In genomic region chr13:109506754-109507153, GRCm38 (mm10) we compare ENCODE assay signal across 24 mouse cellular contexts.
DNase-seq lines count a peak whose midpoint lies in the region; ATAC-seq and TF ChIP-seq lines count a peak whose summit lies in the region.
"Had no signal": no experiment of that assay in that cellular context is flagged by ENCODE, and none has a peak within 500 bp of the region (broad histone marks: within the 10 kb centered on the region; RNA-seq: fewer than 3 reads in every experiment).

No protein-coding gene starts in this region.

- H3K9me3 ChIP-seq in kidney, embryonic 16.5 days (ENCODE audit: low read length), result no peaks in the 10 kb centered on the region
- H3K9me3 ChIP-seq in lung, embryonic 14.5 days (ENCODE audit: low read depth, low read length), result no peaks in the 10 kb centered on the region
- H3K9me3 ChIP-seq in stomach, embryonic 16.5 days (replicated peaks; ENCODE audit: control insufficient read depth, low read length), result no peaks in the 10 kb centered on the region
- H3K9me3 ChIP-seq: embryonic facial prominence, embryonic 15.5 days; hindbrain, embryonic 12.5 days had no signal

- no peaks in the 10 kb centered on the region for H3K27me3 ChIP-seq in kidney, embryonic 16.5 days (ENCODE audit: insufficient read depth, low read length)
- no peaks in the 10 kb centered on the region for H3K27me3 ChIP-seq in lung, embryonic 14.5 days (ENCODE audit: insufficient read depth, low read length)
- H3K27me3 ChIP-seq in stomach, embryonic 16.5 days (ENCODE audit: control insufficient read depth, insufficient read depth, low read length), result no peaks in the 10 kb centered on the region
- H3K27me3 ChIP-seq: embryonic facial prominence, embryonic 15.5 days; hindbrain, embryonic 12.5 days had no signal

- DNase-seq in kidney, postnatal 10 days, result peak; percentile 24
- DNase-seq in lung, embryonic 14.5 days, result peak; percentile 84
- no peak for DNase-seq in lung, postnatal 14 days
- peak; percentile 40 for DNase-seq in lung, postnatal 10 days
- DNase-seq in lung, adult 2 months, result no peak
- no peak for DNase-seq in left cerebral cortex, adult 2 months (ENCODE audit: extremely low spot score in 1 of 2, low spot score in 2 of 2)
- DNase-seq: adrenal gland, adult 8-10 months; adrenal gland, postnatal 25 days; cerebellum, adult 11-12 months; cerebellum, adult 8-10 months; cerebellum, postnatal 36 days; embryo, embryonic 11 days; forebrain, postnatal 0 days; gastrocnemius, adult 2 months; gastrocnemius, postnatal 14 days; heart, adult 11 months had no signal

- TF ChIP-seq POLR2A in lung, adult 2 months (IDR thresholded peaks at IDR 0.05; ENCODE audit: borderline replicate concordance, extremely low read depth, low read depth, low read length), result no peak

- 60% methylated on average over 7 of the region's 7 CpGs for WGBS in kidney, embryonic 16.5 days
- 32% methylated on average over 7 of the region's 7 CpGs for WGBS in lung, embryonic 14.5 days
- WGBS in lung, adult 2 months, result 31% methylated on average over 7 of the region's 7 CpGs
- 29% methylated on average over 7 of the region's 7 CpGs for WGBS in stomach, embryonic 16.5 days

- no peak overlapping the region for H3K9ac ChIP-seq in kidney, embryonic 16.5 days (replicated peaks; ENCODE audit: low read length)
- no peak overlapping the region for H3K9ac ChIP-seq in lung, embryonic 14.5 days
- no peak overlapping the region for H3K9ac ChIP-seq in stomach, embryonic 16.5 days (ENCODE audit: low read length)
- H3K9ac ChIP-seq: embryonic facial prominence, embryonic 15.5 days; forebrain, postnatal 0 days; hindbrain, embryonic 12.5 days had no signal

- intact Hi-C loops in left cerebral cortex, adult 2 months (cut with DNase I), result no loop called here

- H3K36me3 ChIP-seq in kidney, embryonic 16.5 days (ENCODE audit: insufficient read depth, low read length), result no peaks in the 10 kb centered on the region
- no peaks in the 10 kb centered on the region for H3K36me3 ChIP-seq in lung, embryonic 14.5 days (ENCODE audit: insufficient read depth)
- H3K36me3 ChIP-seq in stomach, embryonic 16.5 days (ENCODE audit: control insufficient read depth, insufficient read depth, low read length), result no peaks in the 10 kb centered on the region
- H3K36me3 ChIP-seq: embryonic facial prominence, embryonic 15.5 days; hindbrain, embryonic 12.5 days had no signal

- no peak for TF ChIP-seq CTCF in lung, embryonic 14.5 days (IDR thresholded peaks at IDR 0.05; ENCODE audit: low read depth)
- no peak for TF ChIP-seq CTCF in lung, adult 2 months (IDR thresholded peaks at IDR 0.05; ENCODE audit: insufficient read depth, low read length)
- no peak for TF ChIP-seq CTCF in left cerebral cortex, adult 2 months (IDR thresholded peaks at IDR 0.05)

- no peak overlapping the region for H3K4me3 ChIP-seq in kidney, embryonic 16.5 days (ENCODE audit: low read length)
- H3K4me3 ChIP-seq in lung, embryonic 14.5 days (ENCODE audit: low read depth, low read length), result no peak overlapping the region
- no peak overlapping the region for H3K4me3 ChIP-seq in lung, adult 2 months (replicated peaks; ENCODE audit: extremely low read depth, low read depth, low read length)
- H3K4me3 ChIP-seq in stomach, embryonic 16.5 days (replicated peaks; ENCODE audit: low read length), result no peak overlapping the region
- H3K4me3 ChIP-seq in left cerebral cortex, adult 2 months, result no peak overlapping the region
- H3K4me3 ChIP-seq: embryonic facial prominence, embryonic 15.5 days; gastrocnemius, adult 2 months; hindbrain, embryonic 12.5 days had no signal

- no peak overlapping the region for H3K27ac ChIP-seq in kidney, embryonic 16.5 days (ENCODE audit: low read length)
- H3K27ac ChIP-seq in lung, embryonic 14.5 days (ENCODE audit: low read depth), result no peak overlapping the region
- no peak overlapping the region for H3K27ac ChIP-seq in stomach, embryonic 16.5 days (ENCODE audit: low read length)
- no peak overlapping the region for H3K27ac ChIP-seq in left cerebral cortex, adult 2 months
- H3K27ac ChIP-seq: embryonic facial prominence, embryonic 15.5 days; gastrocnemius, adult 2 months; hindbrain, embryonic 12.5 days had no signal

- ATAC-seq in kidney, embryonic 16.5 days (ENCODE audit: low FRiP score, low TSS enrichment), result no peak
- ATAC-seq in lung, embryonic 14.5 days (ENCODE audit: insufficient read depth), result no peak
- no peak for ATAC-seq in stomach, embryonic 16.5 days (ENCODE audit: insufficient read depth, low FRiP score)
- ATAC-seq: activated CD4-positive, CD25-positive, alpha-beta regulatory T cell, adult 4 months; CD4-positive, CD25-positive, alpha-beta regulatory T cell, adult 4 months; forebrain, embryonic 14.5 days; forebrain, postnatal 0 days had no signal

- no peak overlapping the region for H3K4me2 ChIP-seq in kidney, embryonic 16.5 days (replicated peaks; ENCODE audit: low read depth, low read length)
- no peak overlapping the region for H3K4me2 ChIP-seq in lung, embryonic 14.5 days
- peak overlapping the region; percentile 32 for H3K4me2 ChIP-seq in stomach, embryonic 16.5 days (ENCODE audit: low read depth, low read length)
- H3K4me2 ChIP-seq: embryonic facial prominence, embryonic 15.5 days; heart, embryonic 11.5 days; hindbrain, embryonic 12.5 days had no signal

- no peaks in the 10 kb centered on the region; the same call in 1 of the 2 replicates for H3K4me1 ChIP-seq in kidney, embryonic 16.5 days (ENCODE audit: insufficient read depth, low read length)
- no peaks in the 10 kb centered on the region for H3K4me1 ChIP-seq in lung, embryonic 14.5 days (ENCODE audit: insufficient read depth)
- peaks cover 6% of the 10 kb centered on the region for H3K4me1 ChIP-seq in lung, adult 2 months (ENCODE audit: control insufficient read depth, insufficient read depth, low read length)
- H3K4me1 ChIP-seq in stomach, embryonic 16.5 days (ENCODE audit: control insufficient read depth, insufficient read depth, low read length), result peaks cover 12% of the 10 kb centered on the region; the same call in 1 of the 2 replicates
- H3K4me1 ChIP-seq: embryonic facial prominence, embryonic 15.5 days; hindbrain, embryonic 12.5 days had no signal

Comparison
In these comparisons a context has a peak if more than half of its experiments do, and no peak if none do; other contexts are left out.
1. DNase-seq: peak in kidney, postnatal 10 days (single experiment), lung, embryonic 14.5 days (single experiment) and lung, postnatal 10 days (single experiment); none in lung, postnatal 14 days (single experiment), lung, adult 2 months (single experiment) and left cerebral cortex, adult 2 months (0 of 2).